Mouse (Mus musculus) MEL (cell line): ENCODE data around the gene Dchs2. TPM values are rescaled to one million over a fixed set of nuclear protein-coding genes. Genes with fewer than 3 reads are reported as not detected.

ENCODE experiments used
- DNase-seq: peaks from one replicate; pipeline ENCODE4 v3.0.0; 2011; ENCODE audit warnings: low read depth, low spot score
- H3K27ac ChIP-seq: 2 replicates; pipeline ENCODE4 v1.5.1; 2012; ENCODE audit warnings: low read depth, mild to moderate bottlenecking, control low read depth, low read length, moderate library complexity; ENCODE audit not compliant: control insufficient read depth
- H3K27me3 ChIP-seq, 2 experiments: fragments of 150-350 bp in 1 of 2; sonication (generic) in 1 of 2; 2 replicates each; pipeline ENCODE4 v1.6.1; 2012; ENCODE audit warnings: low read length in 2 of 2, mild to moderate bottlenecking in 2 of 2, improper control_type of control experiment in 1 of 2, moderate library complexity in 1 of 2; ENCODE audit not compliant: insufficient read depth in 2 of 2, control insufficient read depth in 1 of 2
- H3K36me3 ChIP-seq, 2 experiments: 2 replicates each; pipeline ENCODE4 v1.6.1; 2012 to 2014; ENCODE audit warnings: low read length in 2 of 2, improper control_type of control experiment in 1 of 2, inconsistent platforms in 1 of 2, mild to moderate bottlenecking in 1 of 2; ENCODE audit not compliant: insufficient read depth in 2 of 2, control insufficient read depth in 1 of 2
- H3K4me1 ChIP-seq, 2 experiments: fragments of 150-350 bp in 1 of 2; sonication (generic) in 1 of 2; 2 replicates each; pipeline ENCODE4 v1.6.1; 2012; ENCODE audit warnings: low read length in 2 of 2, improper control_type of control experiment in 1 of 2, mild to moderate bottlenecking in 1 of 2; ENCODE audit not compliant: insufficient read depth in 2 of 2, control insufficient read depth in 1 of 2
- H3K4me3 ChIP-seq, 2 experiments: fragments of 150-350 bp in 1 of 2; sonication (generic) in 1 of 2; 2 replicates each; pipeline ENCODE4 v1.5.1; 2012; ENCODE audit warnings: low read depth in 2 of 2, low read length in 2 of 2, mild to moderate bottlenecking in 2 of 2, moderate library complexity in 2 of 2, control low read depth in 1 of 2, improper control_type of control experiment in 1 of 2; ENCODE audit not compliant: control insufficient read depth in 1 of 2, insufficient read depth in 1 of 2
- H3K79me2 ChIP-seq: 2 replicates; pipeline ENCODE4 v1.6.1; 2012; ENCODE audit warnings: mild to moderate bottlenecking, low read length, moderate library complexity; ENCODE audit not compliant: control insufficient read depth, poor library complexity, insufficient read depth
- H3K9ac ChIP-seq: 2 replicates; pipeline ENCODE4 v1.6.1; 2012; ENCODE audit warnings: low read depth, mild to moderate bottlenecking, control low read depth, low read length, moderate library complexity; ENCODE audit not compliant: control insufficient read depth, poor library complexity, severe bottlenecking
- H3K9me3 ChIP-seq: fragments of 150-350 bp; sonication (generic); replicated peaks from 2 replicates; pipeline ENCODE4 v1.6.1; 2012; ENCODE audit warnings: mild to moderate bottlenecking, low read length, improper control_type of control experiment, moderate library complexity; ENCODE audit not compliant: insufficient read depth
- BHLHE40 ChIP-seq: IDR thresholded peaks from 2 replicates; pipeline ENCODE4 v1.6.1; 2012; ENCODE audit warnings: low read depth, mild to moderate bottlenecking, inconsistent platforms, low read length, improper control_type of control experiment, borderline replicate concordance
- CHD1 ChIP-seq: IDR thresholded peaks from 2 replicates; pipeline ENCODE4 v1.6.1; 2012; ENCODE audit warnings: low read depth, mild to moderate bottlenecking, inconsistent platforms, low read length, improper control_type of control experiment
- CHD2 ChIP-seq: IDR thresholded peaks from 2 replicates; pipeline ENCODE4 v1.6.1; 2011; ENCODE audit warnings: low read length, improper control_type of control experiment
- ELF1 ChIP-seq: IDR thresholded peaks from 2 replicates; pipeline ENCODE4 v1.6.1; 2014; ENCODE audit warnings: low read depth, mild to moderate bottlenecking, inconsistent platforms, low read length, improper control_type of control experiment, moderate library complexity
- EP300 ChIP-seq, 2 experiments: IDR thresholded peaks; 2 replicates each; pipeline ENCODE4 v1.6.1; 2011; ENCODE audit warnings: improper control_type of control experiment in 2 of 2, low read length in 2 of 2, low read depth in 1 of 2, mild to moderate bottlenecking in 1 of 2
- ETS1 ChIP-seq: IDR thresholded peaks from 2 replicates; pipeline ENCODE4 v1.6.1; 2012; ENCODE audit warnings: low read depth, mild to moderate bottlenecking, inconsistent platforms, low read length, improper control_type of control experiment, moderate library complexity
- GABPA ChIP-seq: IDR thresholded peaks from 2 replicates; pipeline ENCODE4 v1.6.1; 2012; ENCODE audit warnings: low read depth, mild to moderate bottlenecking, inconsistent platforms, low read length, improper control_type of control experiment, moderate library complexity
- GATA1 ChIP-seq: IDR thresholded peaks from 2 replicates; pipeline ENCODE4 v1.6.1; 2011; ENCODE audit warnings: low read depth, low read length, improper control_type of control experiment
- HCFC1 ChIP-seq: IDR thresholded peaks from 2 replicates; pipeline ENCODE4 v1.6.1; 2012; ENCODE audit warnings: low read depth, mild to moderate bottlenecking, inconsistent platforms, low read length, improper control_type of control experiment, moderate library complexity
- JUND ChIP-seq: IDR thresholded peaks from 2 replicates; pipeline ENCODE4 v1.6.1; 2011; ENCODE audit warnings: low read depth, mild to moderate bottlenecking, improper control_type of control experiment, low read length
- KAT2A ChIP-seq: conservative IDR thresholded peaks from 2 replicates; pipeline ENCODE4 v1.6.1; 2012; ENCODE audit warnings: low read depth, low read length, improper control_type of control experiment, inconsistent platforms
- MAFK ChIP-seq: IDR thresholded peaks from 2 replicates; pipeline ENCODE4 v1.6.1; 2011; ENCODE audit warnings: low read depth, mild to moderate bottlenecking, low read length, improper control_type of control experiment, borderline replicate concordance
- MAX ChIP-seq: IDR thresholded peaks from 2 replicates; pipeline ENCODE4 v1.6.1; 2011; ENCODE audit warnings: low read length, improper control_type of control experiment
- MAZ ChIP-seq: IDR thresholded peaks from 2 replicates; pipeline ENCODE4 v1.6.1; 2012; ENCODE audit warnings: low read depth, mild to moderate bottlenecking, inconsistent platforms, low read length, improper control_type of control experiment
- MXI1 ChIP-seq: IDR thresholded peaks from 2 replicates; pipeline ENCODE4 v1.6.1; 2011; ENCODE audit warnings: mild to moderate bottlenecking, low read depth, low read length, improper control_type of control experiment
- MYB ChIP-seq: IDR thresholded peaks from 2 replicates; pipeline ENCODE4 v1.6.1; 2011; ENCODE audit warnings: mild to moderate bottlenecking, low read depth, low read length, improper control_type of control experiment
- MYC ChIP-seq: IDR thresholded peaks from 2 replicates; pipeline ENCODE4 v1.6.1; 2011; ENCODE audit warnings: low read depth, mild to moderate bottlenecking, low read length, improper control_type of control experiment, moderate library complexity
- POLR2AphosphoS2 ChIP-seq: IDR thresholded peaks from 2 replicates; pipeline ENCODE4 v1.6.1; 2011; ENCODE audit warnings: low read length, improper control_type of control experiment
- POLR2AphosphoS5 ChIP-seq: IDR thresholded peaks from 2 replicates; pipeline ENCODE4 v1.6.1; 2012; ENCODE audit warnings: low read depth, borderline replicate concordance, mild to moderate bottlenecking, inconsistent platforms, low read length, moderate library complexity, mixed read lengths
- RAD21 ChIP-seq: IDR thresholded peaks from 2 replicates; pipeline ENCODE4 v1.6.1; 2011; ENCODE audit warnings: mild to moderate bottlenecking, low read depth, low read length, improper control_type of control experiment
- RCOR1 ChIP-seq: IDR thresholded peaks from 2 replicates; pipeline ENCODE4 v1.6.1; 2012; ENCODE audit warnings: low read depth, mild to moderate bottlenecking, inconsistent platforms, low read length, improper control_type of control experiment
- SIN3A ChIP-seq: IDR thresholded peaks from 2 replicates; pipeline ENCODE4 v1.6.1; 2012; ENCODE audit warnings: low read length, improper control_type of control experiment, inconsistent platforms
- TAL1 ChIP-seq: IDR thresholded peaks from 2 replicates; pipeline ENCODE4 v1.6.1; 2012; ENCODE audit warnings: mild to moderate bottlenecking, inconsistent platforms, low read length, moderate library complexity, mixed read lengths
- TBP ChIP-seq: IDR thresholded peaks from 2 replicates; pipeline ENCODE4 v1.8.0; 2011; ENCODE audit warnings: low read depth, low read length, improper control_type of control experiment
- TCF12 ChIP-seq: IDR thresholded peaks from 2 replicates; pipeline ENCODE4 v1.6.1; 2014; ENCODE audit warnings: low read depth, mild to moderate bottlenecking, inconsistent platforms, low read length, improper control_type of control experiment, moderate library complexity
- UBTF ChIP-seq: IDR thresholded peaks from 2 replicates; pipeline ENCODE4 v1.6.1; 2012; ENCODE audit warnings: low read depth, mild to moderate bottlenecking, inconsistent platforms, low read length, improper control_type of control experiment, moderate library complexity, borderline replicate concordance; ENCODE audit not compliant: insufficient read depth
- USF2 ChIP-seq, 2 experiments: IDR thresholded peaks; 2 replicates each; pipeline ENCODE4 v1.6.1; 2011 to 2012; ENCODE audit warnings: improper control_type of control experiment in 2 of 2, low read length in 2 of 2, borderline replicate concordance in 1 of 2, inconsistent platforms in 1 of 2, low read depth in 1 of 2, mild to moderate bottlenecking in 1 of 2; ENCODE audit not compliant: insufficient read depth in 1 of 2
- ZKSCAN1 ChIP-seq: IDR thresholded peaks from 2 replicates; pipeline ENCODE4 v1.6.1; 2012; ENCODE audit warnings: low read depth, mild to moderate bottlenecking, inconsistent platforms, low read length, improper control_type of control experiment, moderate library complexity
- ZMIZ1 ChIP-seq: IDR thresholded peaks from 2 replicates; pipeline ENCODE4 v1.6.1; 2012; ENCODE audit warnings: low read depth, mild to moderate bottlenecking, inconsistent platforms, low read length, improper control_type of control experiment, moderate library complexity
- polyA plus RNA-seq, 2 experiments: library from polyadenylated mRNA; stranded (reverse) in 1 of 2; unstranded in 1 of 2; fragments of >175 nt in 1 of 2; fragments of >200 nt in 1 of 2; gene quantifications; 2 replicates each; pipeline versions ENCODE4 v1.2.1 to v1.2.4; 2012; ENCODE audit warnings: low replicate concordance in 2 of 2, low read depth in 1 of 2; ENCODE audit not compliant: insufficient read length in 2 of 2, insufficient read depth in 1 of 2, missing spikeins in 1 of 2
- total RNA-seq: library from RNA; depleted of rRNA; stranded (reverse); fragments of 300-350 nt; gene quantifications from 2 replicates; pipeline ENCODE4 v1.2.3, GENCODE M21; 2012

Dchs2 gene
- total and polyA plus RNA-seq, 3 experiments = not detected

GRCm38 (mm10) chr3:83288118-83288840 lies 160.5 kb downstream of the Dchs2 start:
- H3K27ac ChIP-seq = no peak overlapping the region
- H3K79me2 ChIP-seq = no peaks in the 10 kb centered on the region
- no peaks in the 10 kb centered on the region for H3K27me3 ChIP-seq
- H3K9ac ChIP-seq = no peak overlapping the region
- TF ChIP-seq SIN3A (no peak), POLR2AphosphoS2 (no peak), ZKSCAN1 (no peak), TBP (no peak), CHD2 (no peak), CHD1 (no peak), RAD21 (no peak), ELF1 (no peak), MXI1 (no peak), UBTF (no peak), ZMIZ1 (no peak), GABPA (no peak), TAL1 (no peak), ETS1 (no peak), MYC (no peak)
- TF ChIP-seq, all 39 proteins: peak for 0
- Histone ChIP-seq H3K4me3 (no peak overlapping the region), H3K36me3 (no peaks in the 10 kb centered on the region), H3K4me1 (no peaks in the 10 kb centered on the region), H3K9me3 (no peaks in the 10 kb centered on the region)
- DNase-seq = no peak

- H3K4me1 ChIP-seq = no peaks in the 10 kb centered on the region
- TF ChIP-seq BHLHE40 (no peak), MAFK (no peak), HCFC1 (no peak), POLR2AphosphoS5 (no peak), MYB (no peak), GATA1 (no peak), RCOR1 (no peak), ZKSCAN1 (no peak), RAD21 (no peak), MAX (no peak), KAT2A (no peak), POLR2AphosphoS2 (no peak), MAZ (no peak), USF2 (IDR thresholded peaks at IDR 0.05; ENCODE audit: borderline replicate concordance in 1 of 2, insufficient read depth in 1 of 2, low read depth in 1 of 2, low read length in 2 of 2) (no peak), EP300 (IDR thresholded peaks at IDR 0.05; ENCODE audit: low read depth in 1 of 2, low read length in 2 of 2) (no peak), JUND (no peak), TCF12 (no peak)
- no peak for DNase-seq
These were observed 162.7 kb downstream of the Dchs2 start for GRCm38 (mm10) chr3:83290482-83290881.

More at GRCm38 (mm10) chr3:83290482-83290881, 162.7 kb downstream of the Dchs2 start:
- H3K9ac ChIP-seq = no peak overlapping the region
- no peaks in the 10 kb centered on the region for H3K79me2 ChIP-seq
- H3K27me3 ChIP-seq = no peaks in the 10 kb centered on the region
- no peak overlapping the region for H3K27ac ChIP-seq
- no peak overlapping the region for H3K4me3 ChIP-seq
- H3K36me3 ChIP-seq = no peaks in the 10 kb centered on the region
- no peaks in the 10 kb centered on the region for H3K9me3 ChIP-seq
